ENCODE assay signal across 8 mouse cellular contexts in genomic region chr5:122371591-122372191, GRCm38 (mm10). TPM values are rescaled to one million over a fixed set of nuclear protein-coding genes. Genes with fewer than 3 reads are reported as not detected.
A peak's percentile ranks its signal among the peaks of the same experiment; 100 is the strongest.
DNase-seq lines count a peak whose midpoint lies in the region; ATAC-seq lines count a peak whose summit lies in the region.

Gene Gpn3, plus strand, starts transcription at chr5:122371876.

- 0% methylated on average over 27 of the region's 46 CpGs for WGBS in neural tube, embryonic 11.5 days
- under 1% methylated on average over 38 of the region's 46 CpGs for WGBS in embryonic facial prominence, embryonic 15.5 days
- 1% methylated on average over 34 of the region's 46 CpGs for WGBS in heart, embryonic 15.5 days
- WGBS in midbrain, embryonic 15.5 days, result under 1% methylated on average over 30 of the region's 46 CpGs

- DNase-seq in neural tube, embryonic 11.5 days (ENCODE audit: low spot score), result no peak
- no peak for DNase-seq in neural tube, embryonic 10.5 days (ENCODE audit: extremely low spot score, low spot score)
- DNase-seq in adrenal gland, adult 2 months, result no peak
- DNase-seq in left cerebral cortex, postnatal 25 days (ENCODE audit: low spot score in 2 of 2), result no peak
- no peak for DNase-seq in kidney, postnatal 4 days

- H3K4me2 ChIP-seq in neural tube, embryonic 11.5 days (ENCODE audit: low read depth), result peak within 1 kb of the TSS; percentile 70
- H3K4me2 ChIP-seq in embryonic facial prominence, embryonic 15.5 days (replicated peaks), result peak within 1 kb of the TSS; percentile 69
- peak within 1 kb of the TSS; percentile 84 for H3K4me2 ChIP-seq in heart, embryonic 15.5 days
- H3K4me2 ChIP-seq in midbrain, embryonic 15.5 days, result peak within 1 kb of the TSS; percentile 58

- 0 out of 2 replicates have a peak, but pooled peaks cover 2% of the 10 kb centered on the region for H3K4me1 ChIP-seq in neural tube, embryonic 11.5 days (ENCODE audit: control insufficient read depth, insufficient read depth, low read length)
- H3K4me1 ChIP-seq in embryonic facial prominence, embryonic 15.5 days, result peaks cover 12% of the 10 kb centered on the region
- peaks cover 10% of the 10 kb centered on the region for H3K4me1 ChIP-seq in heart, embryonic 15.5 days (replicated peaks)
- peaks cover 23% of the 10 kb centered on the region for H3K4me1 ChIP-seq in midbrain, embryonic 15.5 days

- peaks cover 16% of the 10 kb centered on the region for H3K36me3 ChIP-seq in neural tube, embryonic 11.5 days (ENCODE audit: control insufficient read depth, insufficient read depth, low read length)
- H3K36me3 ChIP-seq in embryonic facial prominence, embryonic 15.5 days, result peaks cover 39% of the 10 kb centered on the region
- H3K36me3 ChIP-seq in heart, embryonic 15.5 days, result peaks cover 30% of the 10 kb centered on the region
- peaks cover 24% of the 10 kb centered on the region for H3K36me3 ChIP-seq in midbrain, embryonic 15.5 days (replicated peaks)

- no peaks in the 10 kb centered on the region for H3K9me3 ChIP-seq in neural tube, embryonic 11.5 days (ENCODE audit: control insufficient read depth, low read length)
- no peaks in the 10 kb centered on the region for H3K9me3 ChIP-seq in embryonic facial prominence, embryonic 15.5 days (replicated peaks)
- H3K9me3 ChIP-seq in heart, embryonic 15.5 days (replicated peaks), result no peaks in the 10 kb centered on the region
- H3K9me3 ChIP-seq in midbrain, embryonic 15.5 days, result no peaks in the 10 kb centered on the region

- peak within 1 kb of the TSS; percentile 76 for H3K4me3 ChIP-seq in neural tube, embryonic 11.5 days (ENCODE audit: low read depth, low read length)
- H3K4me3 ChIP-seq in embryonic facial prominence, embryonic 15.5 days (replicated peaks), result peak within 1 kb of the TSS; percentile 69
- H3K4me3 ChIP-seq in heart, embryonic 15.5 days, result peak within 1 kb of the TSS; percentile 85
- H3K4me3 ChIP-seq in midbrain, embryonic 15.5 days, result peak within 1 kb of the TSS; percentile 74

- intact Hi-C loops in left cerebral cortex, postnatal 25 days (cut with DNase I), result loop anchor here (1.0 kb wide), 1 partner anchor 17 kb away; the partner anchor contains the start of genes Rad9b and Vps29

- H3K27me3 ChIP-seq in neural tube, embryonic 11.5 days (ENCODE audit: control insufficient read depth, insufficient read depth, low read length), result no peaks in the 10 kb centered on the region
- no peaks in the 10 kb centered on the region for H3K27me3 ChIP-seq in embryonic facial prominence, embryonic 15.5 days
- no peaks in the 10 kb centered on the region for H3K27me3 ChIP-seq in heart, embryonic 15.5 days
- no peaks in the 10 kb centered on the region for H3K27me3 ChIP-seq in midbrain, embryonic 15.5 days (replicated peaks)

- H3K9ac ChIP-seq in neural tube, embryonic 11.5 days (ENCODE audit: low read length), result peak within 1 kb of the TSS; percentile 75
- peak within 1 kb of the TSS; percentile 74 for H3K9ac ChIP-seq in embryonic facial prominence, embryonic 15.5 days
- peak within 1 kb of the TSS; percentile 87 for H3K9ac ChIP-seq in heart, embryonic 15.5 days
- H3K9ac ChIP-seq in midbrain, embryonic 15.5 days, result peak within 1 kb of the TSS; percentile 97

- peak within 1 kb of the TSS; percentile 93 for H3K27ac ChIP-seq in neural tube, embryonic 11.5 days (ENCODE audit: low read depth, low read length)
- peak within 1 kb of the TSS; percentile 94 for H3K27ac ChIP-seq in embryonic facial prominence, embryonic 15.5 days (replicated peaks)
- H3K27ac ChIP-seq in heart, embryonic 15.5 days, result peak within 1 kb of the TSS; percentile 98
- H3K27ac ChIP-seq in midbrain, embryonic 15.5 days, result peak within 1 kb of the TSS; percentile 97

- ATAC-seq in neural tube, embryonic 11.5 days (ENCODE audit: insufficient read depth, low FRiP score, low TSS enrichment), result peak; percentile 84
- peak; percentile 79 for ATAC-seq in embryonic facial prominence, embryonic 15.5 days (ENCODE audit: insufficient number of reproducible peaks, low FRiP score, low TSS enrichment, low read depth)
- ATAC-seq in heart, embryonic 15.5 days (replicated peaks; ENCODE audit: insufficient number of reproducible peaks, insufficient read depth, low FRiP score, low read depth), result peak; percentile 61
- ATAC-seq in midbrain, embryonic 15.5 days (replicated peaks), result peak; percentile 82

RNA-seq across cellular contexts. Expression of gene Gpn3, which starts in this region (rescaled TPM):
- 68.4 and 71.2 TPM in 2 replicates for polyA plus RNA-seq in neural tube, embryonic 11.5 days (2014; fragmentation: Nextera tagmentation; extraction: Ambion mirVana)
- 10 to 100 TPM; 24.6 to 32.6 TPM for total RNA-seq in adrenal gland, adult 2 months (2021)
- polyA plus RNA-seq in adrenal gland, adult 2 months (2012; rRNA removed), result 48.0 and 62.7 TPM in 2 replicates
- 61.3 and 64.5 TPM in 2 replicates for polyA plus RNA-seq in embryonic facial prominence, embryonic 15.5 days (2015; fragmentation: Nextera tagmentation; extraction: Ambion mirVana)
- polyA plus RNA-seq in heart, embryonic 15.5 days (2015; fragmentation: Nextera tagmentation; extraction: Ambion mirVana), result 49.4 and 51.7 TPM in 2 replicates
- total RNA-seq in left cerebral cortex, postnatal 25 days (2021), result 10 to 100 TPM; 24.9 to 25.8 TPM
- polyA plus RNA-seq in midbrain, embryonic 15.5 days (2015; fragmentation: Nextera tagmentation; extraction: Ambion mirVana), result 42.9 and 47.7 TPM in 2 replicates
